Mouse (Mus musculus): ENCODE measurements around the gene Clcn6. TPM values are rescaled to one million over a fixed set of nuclear protein-coding genes. Genes with fewer than 3 reads are reported as not detected.

Gene Clcn6
- polyA plus RNA-seq, 1 experiment = 28.8 TPM

DNA sequence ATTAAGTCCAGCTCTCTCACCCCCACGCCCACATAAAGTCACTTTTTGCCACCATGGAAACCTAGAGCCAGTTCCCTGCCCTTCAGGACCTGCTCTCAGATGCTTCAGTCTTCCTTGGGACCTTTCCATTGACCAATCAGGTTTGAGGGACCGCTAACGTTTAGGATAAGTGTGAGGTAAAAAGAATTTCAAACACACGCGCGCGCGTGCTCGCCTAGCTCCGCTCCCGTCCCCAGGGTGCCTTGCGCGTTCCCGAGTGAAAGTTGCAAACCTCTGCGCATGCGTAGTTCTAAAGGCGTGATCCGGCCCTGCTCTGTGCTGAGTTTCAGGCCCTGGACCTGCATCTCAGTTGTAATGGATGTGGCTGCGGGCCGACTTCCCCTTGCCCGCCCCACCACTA lies 36.6 kb upstream of the Clcn6 start:
- Histone ChIP-seq H3K27me3 (replicated peaks; ENCODE audit: control insufficient read depth, insufficient read depth, low read length) (no peaks in the 10 kb centered on the region), H3K4me3 (ENCODE audit: insufficient read depth, low read depth, low read length) (peak overlapping the region; percentile 43), H3K4me1 (ENCODE audit: control insufficient read depth, insufficient read depth, low read length) (no peaks in the 10 kb centered on the region), H3K27ac (ENCODE audit: insufficient read depth, low read depth, low read length) (no peak overlapping the region), H3K36me3 (ENCODE audit: control insufficient read depth, insufficient read depth, low read length) (no peaks in the 10 kb centered on the region)
- peak; percentile 82 for DNase-seq
- WGBS = 50% methylated on average over 21 of the region's 21 CpGs
- TF ChIP-seq POLR2A (IDR thresholded peaks at IDR 0.05; ENCODE audit: low read depth, low read length) (no peak), CTCF (conservative IDR thresholded peaks at IDR 0.05; ENCODE audit: insufficient read depth, insufficient read length, low read depth, low read length) (no peak)

GRCm38 (mm10) chr4:148074521-148075189 lies 36.0 kb upstream of the Clcn6 start:
- no peak overlapping the region for H3K27ac ChIP-seq (ENCODE audit: insufficient read depth, low read depth, low read length)
- H3K27me3 ChIP-seq (replicated peaks; ENCODE audit: control insufficient read depth, insufficient read depth, low read length) = no peaks in the 10 kb centered on the region
- TF ChIP-seq POLR2A (IDR thresholded peaks at IDR 0.05; ENCODE audit: low read depth, low read length) (no peak), CTCF (conservative IDR thresholded peaks at IDR 0.05; ENCODE audit: insufficient read depth, insufficient read length, low read depth, low read length) (0 out of 2 replicates have a peak, but pooled peaks have one; percentile 25)
- H3K4me3 ChIP-seq (ENCODE audit: insufficient read depth, low read depth, low read length) = peak overlapping the region; percentile 43; the same call in 1 of the 2 replicates
- WGBS = 46% methylated on average over 17 of the region's 17 CpGs
- DNase-seq = peak; percentile 45
- no peaks in the 10 kb centered on the region for H3K36me3 ChIP-seq (ENCODE audit: control insufficient read depth, insufficient read depth, low read length)
- H3K4me1 ChIP-seq (ENCODE audit: control insufficient read depth, insufficient read depth, low read length) = no peaks in the 10 kb centered on the region

- Histone ChIP-seq H3K27me3 (replicated peaks; ENCODE audit: control insufficient read depth, insufficient read depth, low read length) (no peaks in the 10 kb centered on the region), H3K27ac (ENCODE audit: insufficient read depth, low read depth, low read length) (no peak overlapping the region), H3K4me3 (ENCODE audit: insufficient read depth, low read depth, low read length) (no peak overlapping the region), H3K4me1 (ENCODE audit: control insufficient read depth, insufficient read depth, low read length) (peaks cover 2% of the 10 kb centered on the region), H3K36me3 (ENCODE audit: control insufficient read depth, insufficient read depth, low read length) (no peaks in the 10 kb centered on the region)
- TF ChIP-seq CTCF (conservative IDR thresholded peaks at IDR 0.05; ENCODE audit: insufficient read depth, insufficient read length, low read depth, low read length) (no peak), POLR2A (IDR thresholded peaks at IDR 0.05; ENCODE audit: low read depth, low read length) (no peak)
- DNase-seq = peak; percentile 75
- WGBS = 39% methylated on average over 5 of the region's 5 CpGs
These were observed 32.9 kb upstream of the Clcn6 start for GRCm38 (mm10) chr4:148071508-148071907.

GRCm38 (mm10) chr4:148069602-148070218 lies 31.1 kb upstream of the Clcn6 start:
- H3K4me3 ChIP-seq (ENCODE audit: insufficient read depth, low read depth, low read length) = no peak overlapping the region
- 85% methylated on average over 9 of the region's 9 CpGs for WGBS
- no peaks in the 10 kb centered on the region for H3K36me3 ChIP-seq (ENCODE audit: control insufficient read depth, insufficient read depth, low read length)
- H3K27me3 ChIP-seq (replicated peaks; ENCODE audit: control insufficient read depth, insufficient read depth, low read length) = no peaks in the 10 kb centered on the region
- peaks cover 12% of the 10 kb centered on the region for H3K4me1 ChIP-seq (ENCODE audit: control insufficient read depth, insufficient read depth, low read length)
- TF ChIP-seq CTCF (conservative IDR thresholded peaks at IDR 0.05; ENCODE audit: insufficient read depth, insufficient read length, low read depth, low read length) = no peak
- no peak for TF ChIP-seq POLR2A (IDR thresholded peaks at IDR 0.05; ENCODE audit: low read depth, low read length)
- H3K27ac ChIP-seq (ENCODE audit: insufficient read depth, low read depth, low read length) = no peak overlapping the region
- DNase-seq = no peak

DNA sequence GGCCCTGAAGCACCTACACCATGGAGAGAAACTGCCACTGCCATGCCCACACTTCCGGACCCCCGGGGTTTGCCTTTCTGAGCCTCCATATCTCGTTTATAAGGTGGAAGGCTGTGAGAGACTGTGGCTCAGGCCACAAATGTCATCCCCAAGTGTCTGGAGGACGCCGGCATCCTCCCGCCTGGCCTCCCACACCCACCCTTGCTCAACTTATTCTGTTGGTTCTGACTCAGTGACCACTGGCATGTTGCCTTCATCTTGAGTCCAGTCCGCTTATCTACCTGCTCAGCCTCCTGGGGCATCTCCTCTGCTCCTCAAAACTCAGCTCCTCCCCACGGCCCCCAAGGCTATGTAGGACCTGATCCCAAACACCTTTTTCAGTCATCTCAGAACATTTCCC lies 28.7 kb upstream of the Clcn6 start:
- Histone ChIP-seq H3K4me1 (ENCODE audit: control insufficient read depth, insufficient read depth, low read length) (peaks cover 12% of the 10 kb centered on the region), H3K36me3 (ENCODE audit: control insufficient read depth, insufficient read depth, low read length) (no peaks in the 10 kb centered on the region), H3K27ac (ENCODE audit: insufficient read depth, low read depth, low read length) (no peak overlapping the region), H3K4me3 (ENCODE audit: insufficient read depth, low read depth, low read length) (no peak overlapping the region), H3K27me3 (replicated peaks; ENCODE audit: control insufficient read depth, insufficient read depth, low read length) (no peaks in the 10 kb centered on the region)
- TF ChIP-seq POLR2A (IDR thresholded peaks at IDR 0.05; ENCODE audit: low read depth, low read length) (no peak), CTCF (conservative IDR thresholded peaks at IDR 0.05; ENCODE audit: insufficient read depth, insufficient read length, low read depth, low read length) (no peak)
- DNase-seq = no peak
- 79% methylated on average over 8 of the region's 8 CpGs for WGBS

DNA sequence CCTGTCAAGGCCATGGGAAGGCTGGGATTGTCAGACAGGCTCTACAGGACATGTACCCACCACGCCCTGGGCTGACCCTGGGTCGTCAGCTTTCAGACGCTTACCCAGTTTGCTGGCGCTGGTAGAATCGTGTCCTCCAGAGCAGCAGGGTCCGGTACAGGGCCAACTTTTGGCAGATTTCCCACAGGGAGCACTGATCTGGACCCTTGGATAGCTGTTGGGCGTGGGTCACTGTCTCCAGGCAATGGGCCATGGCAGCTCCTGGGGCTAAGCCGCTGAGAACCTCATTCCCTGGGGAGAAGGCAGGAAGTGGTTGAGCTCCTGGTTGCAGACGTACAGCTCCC lies 27.8 kb upstream of the Clcn6 start:
- no peak for TF ChIP-seq POLR2A (IDR thresholded peaks at IDR 0.05; ENCODE audit: low read depth, low read length)
- TF ChIP-seq CTCF (conservative IDR thresholded peaks at IDR 0.05; ENCODE audit: insufficient read depth, insufficient read length, low read depth, low read length) = no peak
- Histone ChIP-seq H3K4me3 (ENCODE audit: insufficient read depth, low read depth, low read length) (no peak overlapping the region), H3K36me3 (ENCODE audit: control insufficient read depth, insufficient read depth, low read length) (no peaks in the 10 kb centered on the region), H3K4me1 (ENCODE audit: control insufficient read depth, insufficient read depth, low read length) (peaks cover 12% of the 10 kb centered on the region), H3K27ac (ENCODE audit: insufficient read depth, low read depth, low read length) (peak overlapping the region; percentile 29), H3K27me3 (replicated peaks; ENCODE audit: control insufficient read depth, insufficient read depth, low read length) (no peaks in the 10 kb centered on the region)
- DNase-seq = peak; percentile 91
- WGBS = 14% methylated on average over 9 of the region's 9 CpGs

- H3K36me3 ChIP-seq (ENCODE audit: control insufficient read depth, insufficient read depth, low read length) = no peaks in the 10 kb centered on the region
- TF ChIP-seq CTCF (conservative IDR thresholded peaks at IDR 0.05; ENCODE audit: insufficient read depth, insufficient read length, low read depth, low read length) = peak; percentile 29; the same call in 1 of the 2 replicates
- no peak for TF ChIP-seq POLR2A (IDR thresholded peaks at IDR 0.05; ENCODE audit: low read depth, low read length)
- peaks cover 12% of the 10 kb centered on the region for H3K4me1 ChIP-seq (ENCODE audit: control insufficient read depth, insufficient read depth, low read length)
- WGBS = 34% methylated on average over 6 of the region's 6 CpGs
- H3K27me3 ChIP-seq (replicated peaks; ENCODE audit: control insufficient read depth, insufficient read depth, low read length) = no peaks in the 10 kb centered on the region
- peak; percentile 57 for DNase-seq
- peak overlapping the region; percentile 29 for H3K27ac ChIP-seq (ENCODE audit: insufficient read depth, low read depth, low read length)
- no peak overlapping the region for H3K4me3 ChIP-seq (ENCODE audit: insufficient read depth, low read depth, low read length)
These were observed 27.2 kb upstream of the Clcn6 start for GRCm38 (mm10) chr4:148065702-148066400.

Data from kidney, adult 2 months (tissue).